Mouse (Mus musculus): ENCODE results near the gene Klf15.

GRCm38 (mm10) chr6:90466079-90466478, 3.7 kb downstream of the Klf15 start:
- TF ChIP-seq POLR2A (IDR thresholded peaks at IDR 0.05; ENCODE audit: borderline replicate concordance, insufficient read depth, low read length) (no peak), CTCF (IDR thresholded peaks at IDR 0.05; ENCODE audit: borderline replicate concordance, insufficient read depth, low read depth, low read length) (no peak)

All from cerebellum, adult 2 months (tissue).